Mouse (Mus musculus) MEL (cell line): ENCODE results near the gene Gpr45.

ENCODE experiments used
- NRF1 ChIP-seq: IDR thresholded peaks from 2 replicates; pipeline ENCODE4 v1.6.1; 2014; ENCODE audit warnings: low read depth, mild to moderate bottlenecking, inconsistent platforms, low read length, improper control_type of control experiment, moderate library complexity; ENCODE audit not compliant: poor library complexity, insufficient read depth, severe bottlenecking
- POLR2A ChIP-seq, 2 experiments: IDR thresholded peaks; 2 replicates each; pipeline ENCODE4 v1.6.1; 2011 to 2012; ENCODE audit warnings: low read length in 2 of 2, mild to moderate bottlenecking in 2 of 2, control low read depth in 1 of 2, improper control_type of control experiment in 1 of 2, low read depth in 1 of 2, moderate library complexity in 1 of 2; ENCODE audit not compliant: control insufficient read depth in 1 of 2, insufficient read depth in 1 of 2, poor library complexity in 1 of 2
- RCOR1 ChIP-seq: IDR thresholded peaks from 2 replicates; pipeline ENCODE4 v1.6.1; 2012; ENCODE audit warnings: low read depth, mild to moderate bottlenecking, inconsistent platforms, low read length, improper control_type of control experiment
- TAL1 ChIP-seq: IDR thresholded peaks from 2 replicates; pipeline ENCODE4 v1.6.1; 2012; ENCODE audit warnings: mild to moderate bottlenecking, inconsistent platforms, low read length, moderate library complexity, mixed read lengths
- TCF12 ChIP-seq: IDR thresholded peaks from 2 replicates; pipeline ENCODE4 v1.6.1; 2014; ENCODE audit warnings: low read depth, mild to moderate bottlenecking, inconsistent platforms, low read length, improper control_type of control experiment, moderate library complexity
- UBTF ChIP-seq: IDR thresholded peaks from 2 replicates; pipeline ENCODE4 v1.6.1; 2012; ENCODE audit warnings: low read depth, mild to moderate bottlenecking, inconsistent platforms, low read length, improper control_type of control experiment, moderate library complexity, borderline replicate concordance; ENCODE audit not compliant: insufficient read depth

GRCm38 (mm10) chr1:42983082-42983771, 30.6 kb downstream of the Gpr45 start:
- TF ChIP-seq NRF1 = no peak
- no peak for TF ChIP-seq RCOR1
- TF ChIP-seq TCF12 = no peak
- TF ChIP-seq TAL1 = no peak
- TF ChIP-seq UBTF = no peak
- TF ChIP-seq POLR2A (IDR thresholded peaks at IDR 0.05; ENCODE audit: control insufficient read depth in 1 of 2, insufficient read depth in 1 of 2, low read depth in 1 of 2, low read length in 2 of 2, poor library complexity in 1 of 2) = no peak
